20 mouse cellular contexts compared by ENCODE assay signal in genomic region chr4:104396095-104396494, GRCm38 (mm10).
DNase-seq lines count a peak whose midpoint lies in the region; ATAC-seq and TF ChIP-seq lines count a peak whose summit lies in the region.
"Had no signal": no experiment of that assay in that cellular context is flagged by ENCODE, and none has a peak within 500 bp of the region (broad histone marks: within the 10 kb centered on the region; RNA-seq: fewer than 3 reads in every experiment).

No protein-coding gene starts in this region.

- 79% methylated on average over 5 of the region's 5 CpGs for WGBS in intestine, postnatal 0 days
- WGBS in intestine, embryonic 15.5 days, result 84% methylated on average over 5 of the region's 5 CpGs
- 81% methylated on average over 5 of the region's 5 CpGs for WGBS in liver, postnatal 0 days (ENCODE audit: insufficient replicate concordance)

- no peak overlapping the region for H3K9ac ChIP-seq in intestine, postnatal 0 days (ENCODE audit: low read depth, low read length)
- H3K9ac ChIP-seq in intestine, embryonic 15.5 days, result no peak overlapping the region
- no peak overlapping the region for H3K9ac ChIP-seq in liver, postnatal 0 days (replicated peaks)
- H3K9ac ChIP-seq: forebrain, embryonic 12.5 days; heart, embryonic 15.5 days; liver, embryonic 13.5 days; lung, embryonic 15.5 days; midbrain, embryonic 13.5 days; neural tube, embryonic 13.5 days had no signal

- H3K4me1 ChIP-seq in intestine, postnatal 0 days (replicated peaks; ENCODE audit: control insufficient read depth, insufficient read depth, low read length), result no peaks in the 10 kb centered on the region
- no peaks in the 10 kb centered on the region for H3K4me1 ChIP-seq in intestine, embryonic 15.5 days (replicated peaks)
- H3K4me1 ChIP-seq in liver, postnatal 0 days (ENCODE audit: insufficient read depth), result no peaks in the 10 kb centered on the region
- H3K4me1 ChIP-seq: heart, embryonic 15.5 days; limb, embryonic 10.5 days; liver, embryonic 13.5 days; lung, embryonic 15.5 days had no signal

- no peak overlapping the region for H3K27ac ChIP-seq in intestine, postnatal 0 days (ENCODE audit: low read depth, low read length)
- no peak overlapping the region for H3K27ac ChIP-seq in intestine, embryonic 15.5 days
- no peak overlapping the region for H3K27ac ChIP-seq in liver, postnatal 0 days (ENCODE audit: low read depth)
- H3K27ac ChIP-seq: heart, embryonic 15.5 days; limb, embryonic 10.5 days; liver, embryonic 13.5 days; lung, embryonic 15.5 days; midbrain, embryonic 13.5 days; neural tube, embryonic 13.5 days had no signal

- no peaks in the 10 kb centered on the region for H3K27me3 ChIP-seq in intestine, postnatal 0 days (replicated peaks; ENCODE audit: control insufficient read depth, insufficient read depth, low read length)
- no peaks in the 10 kb centered on the region for H3K27me3 ChIP-seq in intestine, embryonic 15.5 days (replicated peaks)
- no peaks in the 10 kb centered on the region for H3K27me3 ChIP-seq in liver, postnatal 0 days (ENCODE audit: insufficient read depth, low read length)
- H3K27me3 ChIP-seq: forebrain, embryonic 12.5 days; heart, embryonic 15.5 days; liver, embryonic 13.5 days; lung, embryonic 15.5 days; midbrain, embryonic 13.5 days; neural tube, embryonic 13.5 days had no signal

- peak; percentile 4 for DNase-seq in adrenal gland, postnatal 10 days
- DNase-seq in adrenal gland, postnatal 14 days, result no peak
- no peak for DNase-seq in liver, postnatal 0 days
- DNase-seq in liver, result no peak
- DNase-seq in retina, postnatal 1 day, result peak; percentile 30
- no peak for DNase-seq in ovary, postnatal 14 days (ENCODE audit: low spot score)
- DNase-seq: cerebellum, adult 9-10 months; gastrocnemius, postnatal 10 days; heart, adult 18-20 months; kidney, postnatal 10 days; liver, embryonic 13.5 days had no signal

- H3K4me3 ChIP-seq in intestine, postnatal 0 days (ENCODE audit: low read depth, low read length), result no peak overlapping the region
- H3K4me3 ChIP-seq in intestine, embryonic 15.5 days (replicated peaks), result no peak overlapping the region
- no peak overlapping the region for H3K4me3 ChIP-seq in liver, postnatal 0 days (ENCODE audit: low read depth, low read length)
- H3K4me3 ChIP-seq: forebrain, embryonic 12.5 days; heart, embryonic 15.5 days; limb, embryonic 10.5 days; liver, embryonic 13.5 days; lung, embryonic 15.5 days; midbrain, embryonic 13.5 days; neural tube, embryonic 13.5 days had no signal

- H3K9me3 ChIP-seq in intestine, postnatal 0 days (ENCODE audit: control insufficient read depth), result no peaks in the 10 kb centered on the region
- no peaks in the 10 kb centered on the region for H3K9me3 ChIP-seq in intestine, embryonic 15.5 days
- H3K9me3 ChIP-seq in liver, postnatal 0 days (ENCODE audit: low read length), result no peaks in the 10 kb centered on the region
- H3K9me3 ChIP-seq: forebrain, embryonic 12.5 days; heart, embryonic 15.5 days; limb, embryonic 10.5 days; liver, embryonic 13.5 days; lung, embryonic 15.5 days; midbrain, embryonic 13.5 days; neural tube, embryonic 13.5 days had no signal

- TF ChIP-seq EP300 in liver, postnatal 0 days (IDR thresholded peaks at IDR 0.05; ENCODE audit: low read depth), result no peak

- ATAC-seq in intestine, postnatal 0 days, result no peak
- no peak for ATAC-seq in intestine, embryonic 15.5 days
- ATAC-seq in liver, postnatal 0 days, result no peak
- ATAC-seq: inflammation-experienced regulatory T-cells, adult 6 months; midbrain, embryonic 13.5 days had no signal

- TF ChIP-seq CTCF in intestine, postnatal 0 days (IDR thresholded peaks at IDR 0.05; ENCODE audit: low read depth), result peak; percentile 69
- TF ChIP-seq CTCF in liver, postnatal 0 days (IDR thresholded peaks at IDR 0.05; ENCODE audit: low read depth), result peak; percentile 18; the same call in 1 of the 2 replicates

- H3K36me3 ChIP-seq in intestine, postnatal 0 days (ENCODE audit: control insufficient read depth, insufficient read depth), result no peaks in the 10 kb centered on the region
- no peaks in the 10 kb centered on the region for H3K36me3 ChIP-seq in intestine, embryonic 15.5 days
- H3K36me3 ChIP-seq in liver, postnatal 0 days (replicated peaks; ENCODE audit: insufficient read depth, low read length), result no peaks in the 10 kb centered on the region
- H3K36me3 ChIP-seq: forebrain, embryonic 12.5 days; heart, embryonic 15.5 days; limb, embryonic 10.5 days; liver, embryonic 13.5 days; lung, embryonic 15.5 days; midbrain, embryonic 13.5 days; neural tube, embryonic 13.5 days had no signal

- no peak overlapping the region for H3K4me2 ChIP-seq in intestine, postnatal 0 days (replicated peaks; ENCODE audit: low read depth)
- H3K4me2 ChIP-seq in intestine, embryonic 15.5 days (replicated peaks), result no peak overlapping the region
- H3K4me2 ChIP-seq in liver, postnatal 0 days (ENCODE audit: low read depth, low read length), result no peak overlapping the region
- H3K4me2 ChIP-seq: forebrain, embryonic 12.5 days; heart, embryonic 15.5 days; liver, embryonic 13.5 days; lung, embryonic 15.5 days; midbrain, embryonic 13.5 days; neural tube, embryonic 13.5 days had no signal

Comparison
In these comparisons a context has a peak if more than half of its experiments do, and no peak if none do; other contexts are left out.
1. DNase-seq: peak in adrenal gland, postnatal 10 days (single experiment) and retina, postnatal 1 day (single experiment); none in adrenal gland, postnatal 14 days (single experiment), liver, postnatal 0 days (single experiment), liver (single experiment) and ovary, postnatal 14 days (single experiment).